In the genomic region with DNA sequence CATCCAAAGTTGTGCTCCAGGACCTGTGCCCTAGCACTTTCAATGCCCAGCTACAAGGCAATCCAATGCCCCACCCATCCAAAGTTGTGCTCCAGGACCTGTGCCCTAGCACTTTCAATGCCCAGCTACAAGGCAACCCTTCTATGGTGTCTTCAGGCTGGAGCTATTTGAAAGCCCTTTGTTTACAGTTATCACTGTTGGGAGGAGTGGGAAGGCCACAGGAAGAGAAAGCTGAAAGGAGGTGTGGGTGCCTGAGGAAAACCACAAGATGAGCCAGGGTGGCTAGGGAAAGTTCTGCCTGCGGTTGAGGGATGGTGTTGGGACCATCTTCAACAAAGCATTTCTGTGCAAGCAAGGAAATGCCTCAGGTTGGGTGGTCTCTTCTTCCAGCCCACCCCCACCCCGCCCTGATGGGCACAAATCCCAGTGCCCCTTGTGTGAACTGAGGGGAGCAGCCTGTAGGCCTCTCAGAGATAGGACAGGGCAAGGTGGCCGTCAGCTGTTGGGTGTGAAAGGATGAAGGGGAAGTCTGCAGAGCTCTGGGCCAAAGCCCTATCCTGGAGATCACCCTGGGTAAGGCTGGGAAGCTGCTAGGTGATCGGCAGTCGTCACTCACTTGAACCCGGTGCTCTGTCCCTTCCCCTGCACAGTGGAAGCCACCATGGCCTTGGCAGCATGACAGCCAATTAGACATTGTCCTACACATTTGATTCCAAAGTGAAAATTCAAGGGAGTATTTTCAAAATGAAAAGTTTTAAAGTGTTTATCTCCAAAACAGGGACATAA, we compare ENCODE assay signal across 8 mouse cellular contexts. TPM values are rescaled to one million over a fixed set of nuclear protein-coding genes. Genes with fewer than 3 reads are reported as not detected.
DNase-seq lines count a peak whose midpoint lies in the region; ATAC-seq lines count a peak whose summit lies in the region.

No protein-coding gene starts in this region.

- H3K4me2 ChIP-seq in heart, embryonic 16.5 days (ENCODE audit: low read depth, low read length), result peak overlapping the region; percentile 85; the same call in 1 of the 2 replicates
- peak overlapping the region; percentile 56; the same call in 1 of the 2 replicates for H3K4me2 ChIP-seq in midbrain, embryonic 11.5 days

- WGBS in heart, embryonic 16.5 days, result 58% methylated on average over 6 of the region's 6 CpGs
- 84% methylated on average over 6 of the region's 6 CpGs for WGBS in midbrain, embryonic 11.5 days

- ATAC-seq in heart, embryonic 16.5 days (replicated peaks; ENCODE audit: extremely low read depth, insufficient read depth, low FRiP score), result no peak
- no peak for ATAC-seq in midbrain, embryonic 11.5 days (ENCODE audit: low FRiP score)
- no peak for ATAC-seq in megakaryocyte progenitor cell, adult 5-6 weeks (replicated peaks; ENCODE audit: poor library complexity)

- no peaks in the 10 kb centered on the region for H3K27me3 ChIP-seq in heart, embryonic 16.5 days (ENCODE audit: control insufficient read depth, insufficient read depth, low read length)
- no peaks in the 10 kb centered on the region for H3K27me3 ChIP-seq in midbrain, embryonic 11.5 days (ENCODE audit: control insufficient read depth, insufficient read depth, low read length)

- H3K4me1 ChIP-seq in heart, embryonic 16.5 days (ENCODE audit: control insufficient read depth, insufficient read depth, low read length), result peaks cover 8% of the 10 kb centered on the region
- peaks cover 7% of the 10 kb centered on the region; the same call in 1 of the 2 replicates for H3K4me1 ChIP-seq in midbrain, embryonic 11.5 days (ENCODE audit: control insufficient read depth, insufficient read depth, low read length)

- no peak overlapping the region for H3K9ac ChIP-seq in heart, embryonic 16.5 days (ENCODE audit: low read length)
- no peak overlapping the region for H3K9ac ChIP-seq in midbrain, embryonic 11.5 days (ENCODE audit: low read length)

- H3K4me3 ChIP-seq in heart, embryonic 16.5 days (ENCODE audit: low read length), result no peak overlapping the region
- peak overlapping the region; percentile 63 for H3K4me3 ChIP-seq in midbrain, embryonic 11.5 days (ENCODE audit: low read depth, low read length)

- intact Hi-C loops in heart, postnatal 25 days (cut with DNase I), result loop anchor here (10.0 kb wide), 1 partner anchor 151 kb away; the partner anchor contains the start of gene Ints4

- DNase-seq in heart, adult 11 months, result peak; percentile 93
- DNase-seq in heart, postnatal 25 days (ENCODE audit: low spot score), result no peak
- DNase-seq in adipocyte (ENCODE audit: low spot score), result peak; percentile 68
- DNase-seq in midbrain, embryonic 11.5 days (ENCODE audit: low spot score, missing footprints), result peak; percentile 41
- no peak for DNase-seq in embryo, embryonic 9.5 days (ENCODE audit: extremely low spot score)
- no peak for DNase-seq in kidney, adult 11 months

- no peaks in the 10 kb centered on the region for H3K9me3 ChIP-seq in heart, embryonic 16.5 days (replicated peaks; ENCODE audit: control insufficient read depth, low read length)
- no peaks in the 10 kb centered on the region for H3K9me3 ChIP-seq in midbrain, embryonic 11.5 days (ENCODE audit: control insufficient read depth, low read length)

- no peak overlapping the region for H3K27ac ChIP-seq in heart, embryonic 16.5 days (ENCODE audit: low read length)
- no peak overlapping the region for H3K27ac ChIP-seq in midbrain, embryonic 11.5 days (ENCODE audit: low read depth, low read length)

- H3K36me3 ChIP-seq in heart, embryonic 16.5 days (ENCODE audit: control insufficient read depth, insufficient read depth), result no peaks in the 10 kb centered on the region
- no peaks in the 10 kb centered on the region for H3K36me3 ChIP-seq in midbrain, embryonic 11.5 days (ENCODE audit: control insufficient read depth, insufficient read depth, low read length)

RNA-seq across cellular contexts. Expression of gene Kctd21, which starts 1.2 kb away (rescaled TPM):
- total RNA-seq in heart, postnatal 25 days (2021), result 1 to 10 TPM; 3.6 to 4.0 TPM
- 3.8 and 4.1 TPM in 2 replicates for polyA plus RNA-seq in heart, embryonic 16.5 days (2015; fragmentation: Nextera tagmentation; extraction: Ambion mirVana)
- polyA plus RNA-seq in midbrain, embryonic 11.5 days (2014; fragmentation: Nextera tagmentation; extraction: Ambion mirVana), result 4.6 and 5.8 TPM in 2 replicates
- total RNA-seq in megakaryocyte progenitor cell, adult 5-6 weeks (2015), result 1.0 and 1.6 TPM in 2 replicates
- total RNA-seq in megakaryocyte progenitor cell, adult 5-6 weeks (2017), result 0.54 and 1.1 TPM in 2 replicates

RNA-seq across cellular contexts. Expression of gene Usp35, which starts 1.5 kb away (rescaled TPM):
- total RNA-seq in heart, postnatal 25 days (2021), result under 1 TPM; 0.61 to 0.65 TPM
- 1.1 and 1.2 TPM in 2 replicates for polyA plus RNA-seq in heart, embryonic 16.5 days (2015; fragmentation: Nextera tagmentation; extraction: Ambion mirVana)
- polyA plus RNA-seq in midbrain, embryonic 11.5 days (2014; fragmentation: Nextera tagmentation; extraction: Ambion mirVana), result 2.5 and 2.9 TPM in 2 replicates
- 0.05 and 0.10 TPM in 2 replicates for total RNA-seq in megakaryocyte progenitor cell, adult 5-6 weeks (2015)
- total RNA-seq in megakaryocyte progenitor cell, adult 5-6 weeks (2017), result 0.20 TPM in 1 of 2 replicates, not detected in the other

RNA-seq across cellular contexts. Expression of gene Alg8, which starts 38.1 kb away (rescaled TPM):
- total RNA-seq in heart, postnatal 25 days (2021), result 1 to 10 TPM; 4.8 to 5.4 TPM
- 26.3 and 28.8 TPM in 2 replicates for polyA plus RNA-seq in heart, embryonic 16.5 days (2015; fragmentation: Nextera tagmentation; extraction: Ambion mirVana)
- 37.1 and 38.1 TPM in 2 replicates for polyA plus RNA-seq in midbrain, embryonic 11.5 days (2014; fragmentation: Nextera tagmentation; extraction: Ambion mirVana)
- 59.2 and 74.4 TPM in 2 replicates for total RNA-seq in megakaryocyte progenitor cell, adult 5-6 weeks (2015)
- total RNA-seq in megakaryocyte progenitor cell, adult 5-6 weeks (2017), result 35.1 and 40.5 TPM in 2 replicates

Comparison
In these comparisons a context has a peak if more than half of its experiments do, and no peak if none do; other contexts are left out.
1. DNase-seq: peak in heart, adult 11 months (single experiment), adipocyte (single experiment) and midbrain, embryonic 11.5 days (single experiment); none in heart, postnatal 25 days (single experiment), embryo, embryonic 9.5 days (single experiment) and kidney, adult 11 months (single experiment).
2. RNA of gene Alg8, which starts 38.1 kb away (total RNA-seq): 35.1 to 74.4 TPM in megakaryocyte progenitor cell, adult 5-6 weeks; 4.8 to 5.4 TPM in heart, postnatal 25 days; every median in the first group is over 4 times any median in the second.